Mouse (Mus musculus): ENCODE measurements at regions not wholly inside any gene's neighbourhood (a gene's known extent, or its start where the extent isn't known, plus 50 kb on each side); places are given as distances from the start of the nearest gene placed in this dataset.

- no peak for TF ChIP-seq POLR2AphosphoS5 (IDR thresholded peaks at IDR 0.05; ENCODE audit: insufficient replicate concordance, low read depth, low read length)
- TF ChIP-seq CTCF (IDR thresholded peaks at IDR 0.05; ENCODE audit: low read depth, low read length), result no peak
- no peak for TF ChIP-seq GATA1 (IDR thresholded peaks at IDR 0.05; ENCODE audit: borderline replicate concordance, low read length)
Observed at GRCm38 (mm10) chr16:76101773-76102172, 79.7 kb upstream of the Samsn1 start.
